Mouse (Mus musculus): Measurements from ENCODE around the gene Erg. TPM values are rescaled to one million over a fixed set of nuclear protein-coding genes. Genes with fewer than 3 reads are reported as not detected.

Gene Erg
- polyA plus RNA-seq, 1 experiment from 2014 or later, result 1.8 TPM

DNA sequence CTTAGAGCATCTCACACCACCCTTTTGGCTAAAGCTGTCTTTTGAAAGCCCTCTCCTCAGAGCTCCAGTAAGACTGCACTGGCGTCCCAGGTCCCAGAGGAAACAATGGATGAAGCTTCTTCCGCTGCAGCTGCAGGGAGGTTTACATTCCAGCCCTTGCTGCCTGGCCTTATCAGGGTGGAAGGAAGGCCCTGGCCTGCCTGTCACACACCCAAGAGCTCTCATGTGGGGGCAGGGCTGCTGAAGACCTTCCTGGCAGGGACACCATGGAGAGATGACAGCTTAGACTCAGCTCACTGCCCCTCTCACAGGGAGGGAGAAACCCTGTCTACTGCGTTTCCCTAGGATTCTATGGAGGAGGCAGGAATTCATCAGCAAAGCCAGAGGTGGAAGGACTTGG is 239.2 kb downstream of the Erg start:
- H3K27ac ChIP-seq (ENCODE audit: low read depth, low read length), result no peak overlapping the region
- DNase-seq (ENCODE audit: low spot score), result no peak
- H3K4me3 ChIP-seq (ENCODE audit: low read depth, low read length), result no peak overlapping the region
- no peaks in the 10 kb centered on the region for H3K4me1 ChIP-seq (replicated peaks; ENCODE audit: control insufficient read depth, insufficient read depth, low read length)
- H3K4me2 ChIP-seq (ENCODE audit: low read depth, low read length, severe bottlenecking), result no peak overlapping the region
- H3K9me3 ChIP-seq (ENCODE audit: control insufficient read depth, low read length), result no peaks in the 10 kb centered on the region
- no peaks in the 10 kb centered on the region for H3K36me3 ChIP-seq (ENCODE audit: control insufficient read depth, insufficient read depth, low read length)
- WGBS, result 8% methylated on average over 3 of the region's 3 CpGs
- no peaks in the 10 kb centered on the region for H3K27me3 ChIP-seq (ENCODE audit: control insufficient read depth, insufficient read depth, low read length)
- no peak overlapping the region for H3K9ac ChIP-seq (ENCODE audit: low read length)
- ATAC-seq (replicated peaks; ENCODE audit: low FRiP score), result no peak

DNA sequence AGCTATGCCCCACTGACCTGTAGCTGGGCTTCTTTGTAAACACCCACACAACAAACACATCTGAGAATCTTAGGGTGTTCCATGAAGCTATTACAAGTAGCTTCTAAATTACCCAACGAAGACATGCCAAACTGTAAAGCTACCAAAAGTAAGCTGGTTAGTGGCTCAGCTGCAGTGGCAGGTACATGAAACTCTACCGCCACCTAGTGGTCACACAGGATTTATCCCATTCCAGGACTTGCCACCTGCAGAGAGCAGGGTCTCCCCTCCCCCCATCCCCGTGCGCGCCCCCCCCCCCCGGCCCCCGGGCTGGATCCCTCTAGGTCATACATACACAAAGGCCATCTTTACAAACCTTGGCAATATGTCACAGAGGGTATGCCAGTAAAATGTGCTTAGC is 240.5 kb downstream of the Erg start:
- no peak overlapping the region for H3K4me2 ChIP-seq (ENCODE audit: low read depth, low read length, severe bottlenecking)
- H3K9ac ChIP-seq (ENCODE audit: low read length), result no peak overlapping the region
- H3K36me3 ChIP-seq (ENCODE audit: control insufficient read depth, insufficient read depth, low read length), result no peaks in the 10 kb centered on the region
- H3K27ac ChIP-seq (ENCODE audit: low read depth, low read length), result no peak overlapping the region
- no peaks in the 10 kb centered on the region for H3K27me3 ChIP-seq (ENCODE audit: control insufficient read depth, insufficient read depth, low read length)
- H3K4me1 ChIP-seq (replicated peaks; ENCODE audit: control insufficient read depth, insufficient read depth, low read length), result peaks cover 3% of the 10 kb centered on the region; the same call in 1 of the 2 replicates
- no peaks in the 10 kb centered on the region for H3K9me3 ChIP-seq (ENCODE audit: control insufficient read depth, low read length)
- ATAC-seq (replicated peaks; ENCODE audit: low FRiP score) (no peak; the same call in 1 of the 2 replicates), DNase-seq (ENCODE audit: low spot score) (peak; percentile 86)
- no peak overlapping the region for H3K4me3 ChIP-seq (ENCODE audit: low read depth, low read length)
- 6% methylated on average over 7 of the region's 7 CpGs for WGBS

DNA sequence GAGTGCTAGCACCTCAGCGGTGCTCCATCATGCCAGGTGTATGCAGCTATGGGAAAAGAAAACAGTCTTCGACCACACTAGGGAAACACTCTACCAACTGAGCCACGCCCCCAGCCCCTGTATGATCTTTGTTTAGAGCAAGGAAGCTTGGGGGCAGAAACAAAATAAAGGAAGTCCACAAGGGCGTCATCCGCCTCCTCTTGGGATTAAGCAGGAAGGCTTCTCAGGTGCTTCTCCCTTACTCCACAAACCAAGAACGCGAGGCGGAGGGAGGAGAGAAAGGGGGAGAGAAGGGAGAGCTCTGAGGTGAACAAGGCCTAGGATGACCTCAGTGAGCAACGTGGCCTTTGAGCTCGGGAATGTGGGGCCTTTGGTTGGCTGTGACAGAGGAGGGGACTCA is 241.4 kb downstream of the Erg start:
- no peak for ATAC-seq (replicated peaks; ENCODE audit: low FRiP score)
- no peak for DNase-seq (ENCODE audit: low spot score)
- H3K4me2 ChIP-seq (ENCODE audit: low read depth, low read length, severe bottlenecking), result no peak overlapping the region
- H3K4me3 ChIP-seq (ENCODE audit: low read depth, low read length), result no peak overlapping the region
- no peaks in the 10 kb centered on the region for H3K9me3 ChIP-seq (ENCODE audit: control insufficient read depth, low read length)
- H3K9ac ChIP-seq (ENCODE audit: low read length), result no peak overlapping the region
- no peak overlapping the region for H3K27ac ChIP-seq (ENCODE audit: low read depth, low read length)
- peaks cover 3% of the 10 kb centered on the region; the same call in 1 of the 2 replicates for H3K4me1 ChIP-seq (replicated peaks; ENCODE audit: control insufficient read depth, insufficient read depth, low read length)
- H3K36me3 ChIP-seq (ENCODE audit: control insufficient read depth, insufficient read depth, low read length), result no peaks in the 10 kb centered on the region
- 61% methylated on average over 10 of the region's 10 CpGs for WGBS
- H3K27me3 ChIP-seq (ENCODE audit: control insufficient read depth, insufficient read depth, low read length), result no peaks in the 10 kb centered on the region

DNA sequence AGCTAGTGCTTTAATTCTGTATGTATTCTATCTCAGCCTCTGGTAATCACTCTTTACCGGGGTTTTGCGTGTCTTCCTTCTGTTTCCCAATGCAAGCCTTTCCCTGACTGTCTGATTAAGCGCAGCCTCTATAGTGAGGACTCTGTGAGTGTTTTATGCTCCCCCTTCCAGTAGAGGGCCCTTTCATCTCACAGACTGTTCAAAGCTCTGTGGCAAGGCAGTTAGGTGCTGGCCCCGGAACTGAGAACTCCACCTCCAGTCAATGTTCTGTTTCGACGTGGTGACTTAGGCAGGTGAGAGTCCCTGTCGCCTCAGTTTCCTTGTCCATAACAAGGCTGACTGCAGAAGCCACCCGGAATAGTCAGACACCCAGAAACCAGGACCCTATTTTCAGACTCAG is 244.4 kb downstream of the Erg start:
- Histone ChIP-seq H3K9me3 (ENCODE audit: control insufficient read depth, low read length) (no peaks in the 10 kb centered on the region), H3K9ac (ENCODE audit: low read length) (no peak overlapping the region), H3K36me3 (ENCODE audit: control insufficient read depth, insufficient read depth, low read length) (no peaks in the 10 kb centered on the region), H3K27ac (ENCODE audit: low read depth, low read length) (no peak overlapping the region), H3K4me1 (replicated peaks; ENCODE audit: control insufficient read depth, insufficient read depth, low read length) (peaks cover 3% of the 10 kb centered on the region; the same call in 1 of the 2 replicates), H3K4me2 (ENCODE audit: low read depth, low read length, severe bottlenecking) (no peak overlapping the region), H3K4me3 (ENCODE audit: low read depth, low read length) (no peak overlapping the region), H3K27me3 (ENCODE audit: control insufficient read depth, insufficient read depth, low read length) (no peaks in the 10 kb centered on the region)
- 71% methylated on average over 8 of the region's 8 CpGs for WGBS
- DNase-seq (ENCODE audit: low spot score), result peak; percentile 46
- no peak for ATAC-seq (replicated peaks; ENCODE audit: low FRiP score)

DNA sequence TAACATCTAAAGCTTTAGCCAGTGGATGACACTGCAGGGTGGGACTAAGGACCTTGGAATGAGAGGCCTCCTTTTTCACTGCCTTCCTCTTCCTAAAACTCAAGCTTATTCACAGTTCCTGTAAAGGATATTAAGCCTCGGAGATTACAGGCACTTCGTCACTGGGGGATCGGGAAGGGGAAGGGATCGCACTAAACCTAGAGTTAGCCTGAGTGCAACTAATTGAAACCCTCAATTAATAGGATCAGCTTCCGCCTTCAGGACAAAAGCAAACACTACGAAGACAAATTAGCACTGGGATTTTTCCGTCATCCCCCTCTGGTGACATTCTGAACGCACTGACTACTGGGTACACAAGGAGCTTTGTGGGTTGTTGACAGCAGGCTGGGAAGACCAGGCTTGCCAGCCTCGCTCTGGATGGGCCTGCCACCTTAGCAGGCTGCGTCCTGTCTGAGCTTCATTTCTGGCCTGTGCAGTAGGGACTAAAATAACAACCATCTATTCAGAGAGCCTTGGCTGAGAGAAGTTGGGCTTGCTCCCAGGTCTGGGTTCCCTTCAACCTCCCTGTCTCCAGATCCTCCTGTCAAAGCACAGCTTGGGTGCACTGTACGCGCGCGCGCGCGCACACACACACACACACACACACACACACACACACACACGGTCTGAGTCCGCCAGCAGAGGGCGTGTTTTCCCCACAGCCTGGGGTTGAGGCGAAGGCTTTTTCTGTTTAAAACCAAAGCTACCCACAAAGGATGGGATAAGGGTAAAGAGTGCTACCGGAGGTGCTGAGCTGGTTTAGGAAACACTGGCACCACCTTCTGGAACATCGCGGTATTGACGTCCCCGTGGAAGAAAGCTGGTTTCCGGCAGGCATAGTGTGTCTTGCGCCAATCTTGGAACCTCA is 245.3 kb downstream of the Erg start:
- Histone ChIP-seq H3K27me3 (ENCODE audit: control insufficient read depth, insufficient read depth, low read length) (no peaks in the 10 kb centered on the region), H3K4me1 (replicated peaks; ENCODE audit: control insufficient read depth, insufficient read depth, low read length) (peaks cover 3% of the 10 kb centered on the region; the same call in 1 of the 2 replicates), H3K9me3 (ENCODE audit: control insufficient read depth, low read length) (no peaks in the 10 kb centered on the region), H3K4me2 (ENCODE audit: low read depth, low read length, severe bottlenecking) (peak overlapping the region; percentile 36), H3K36me3 (ENCODE audit: control insufficient read depth, insufficient read depth, low read length) (no peaks in the 10 kb centered on the region), H3K4me3 (ENCODE audit: low read depth, low read length) (no peak overlapping the region), H3K9ac (ENCODE audit: low read length) (peak overlapping the region; percentile 37; the same call in 1 of the 2 replicates), H3K27ac (ENCODE audit: low read depth, low read length) (no peak overlapping the region)
- 21% methylated on average over 28 of the region's 28 CpGs for WGBS
- DNase-seq (ENCODE audit: low spot score), result peak; percentile 89
- ATAC-seq (replicated peaks; ENCODE audit: low FRiP score), result peak; percentile 73

DNA sequence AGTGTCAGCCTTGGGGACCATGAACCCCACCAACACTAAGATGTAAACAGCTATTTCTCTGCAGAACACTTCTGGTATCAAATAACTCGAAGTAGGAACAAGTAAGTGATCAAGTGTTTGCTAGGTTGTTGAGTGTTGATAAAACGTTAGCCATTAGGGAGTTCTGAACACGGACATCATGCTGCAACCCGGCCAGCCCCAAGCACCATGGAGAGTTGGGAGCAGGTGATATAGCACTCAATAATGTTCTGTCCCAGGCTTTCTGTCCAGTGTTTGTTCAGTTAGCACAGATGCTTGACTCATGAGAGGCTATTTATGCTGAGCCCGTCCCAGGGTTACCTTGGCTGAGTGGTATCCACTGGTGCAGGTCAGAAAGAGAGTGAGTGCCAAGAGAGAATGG is 254.2 kb downstream of the Erg start:
- Histone ChIP-seq H3K4me2 (ENCODE audit: low read depth, low read length, severe bottlenecking) (no peak overlapping the region), H3K27ac (ENCODE audit: low read depth, low read length) (no peak overlapping the region), H3K4me3 (ENCODE audit: low read depth, low read length) (no peak overlapping the region), H3K36me3 (ENCODE audit: control insufficient read depth, insufficient read depth, low read length) (no peaks in the 10 kb centered on the region), H3K9me3 (ENCODE audit: control insufficient read depth, low read length) (no peaks in the 10 kb centered on the region; the same call in 1 of the 2 replicates), H3K9ac (ENCODE audit: low read length) (no peak overlapping the region), H3K4me1 (replicated peaks; ENCODE audit: control insufficient read depth, insufficient read depth, low read length) (no peaks in the 10 kb centered on the region), H3K27me3 (ENCODE audit: control insufficient read depth, insufficient read depth, low read length) (no peaks in the 10 kb centered on the region)
- 84% methylated on average over 5 of the region's 5 CpGs for whole genome bisulfite sequencing
- DNase-seq (ENCODE audit: low spot score) (no peak), ATAC-seq (replicated peaks; ENCODE audit: low FRiP score) (no peak)

DNA sequence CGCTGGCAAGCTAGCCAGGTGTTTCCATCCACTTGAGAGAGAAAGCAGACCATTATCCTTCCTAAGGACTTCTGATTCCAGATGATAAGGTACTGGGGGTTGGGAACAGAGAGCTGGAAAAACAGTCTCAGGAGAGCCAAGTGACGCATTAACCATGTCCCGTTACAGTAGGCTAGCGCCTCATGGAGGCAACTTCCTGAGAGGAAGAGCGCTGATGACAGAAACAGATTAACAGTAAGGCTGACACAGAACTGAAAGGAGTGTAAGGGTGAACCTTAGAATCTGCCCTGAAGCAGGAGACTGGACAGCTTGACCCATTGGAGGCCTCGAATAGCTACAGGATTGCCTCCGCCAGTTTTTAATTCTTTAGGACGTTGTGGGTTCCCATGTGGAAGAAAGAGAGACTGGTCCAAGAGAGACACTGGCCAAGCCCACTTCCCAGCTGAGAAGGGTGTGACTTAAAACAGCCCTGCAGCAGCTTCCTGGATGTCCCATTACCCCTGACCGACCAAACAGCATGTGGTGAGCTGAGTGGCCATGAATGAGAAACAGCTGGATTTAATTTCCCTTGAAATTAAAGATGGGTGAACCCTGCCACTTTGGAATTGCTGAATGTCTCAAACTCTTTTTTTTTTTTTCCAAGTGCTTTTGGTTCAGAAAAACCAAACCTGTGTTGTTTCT is 264.3 kb downstream of the Erg start:
- H3K9me3 ChIP-seq (ENCODE audit: control insufficient read depth, low read length), result no peaks in the 10 kb centered on the region
- H3K27me3 ChIP-seq (ENCODE audit: control insufficient read depth, insufficient read depth, low read length), result no peaks in the 10 kb centered on the region
- H3K9ac ChIP-seq (ENCODE audit: low read length), result no peak overlapping the region
- H3K27ac ChIP-seq (ENCODE audit: low read depth, low read length), result no peak overlapping the region
- H3K4me1 ChIP-seq (replicated peaks; ENCODE audit: control insufficient read depth, insufficient read depth, low read length), result no peaks in the 10 kb centered on the region
- H3K4me2 ChIP-seq (ENCODE audit: low read depth, low read length, severe bottlenecking), result no peak overlapping the region
- no peaks in the 10 kb centered on the region for H3K36me3 ChIP-seq (ENCODE audit: control insufficient read depth, insufficient read depth, low read length)
- H3K4me3 ChIP-seq (ENCODE audit: low read depth, low read length), result no peak overlapping the region
- no peak for DNase-seq (ENCODE audit: low spot score)
- no peak for ATAC-seq (replicated peaks; ENCODE audit: low FRiP score)
- WGBS, result 73% methylated on average over 9 of the region's 9 CpGs
